Comparison of ENCODE assay signal across 9 mouse cellular contexts in genomic region chr4:114897853-114898252, GRCm38 (mm10). TPM values are rescaled to one million over a fixed set of nuclear protein-coding genes. Genes with fewer than 3 reads are reported as not detected.
DNase-seq lines count a peak whose midpoint lies in the region; ATAC-seq lines count a peak whose summit lies in the region.
"Had no signal": no experiment of that assay in that cellular context is flagged by ENCODE, and none has a peak within 500 bp of the region (broad histone marks: within the 10 kb centered on the region; RNA-seq: fewer than 3 reads in every experiment).

No protein-coding gene starts in this region.

- WGBS in kidney, embryonic 15.5 days: 17% methylated on average over 4 of the region's 4 CpGs

- H3K4me1 ChIP-seq in kidney, embryonic 15.5 days: peaks cover 18% of the 10 kb centered on the region

- no peaks in the 10 kb centered on the region for H3K9me3 ChIP-seq in kidney, embryonic 15.5 days (replicated peaks)
- H3K9me3 ChIP-seq: heart, embryonic 13.5 days had no signal

- no peak overlapping the region for H3K4me2 ChIP-seq in kidney, embryonic 15.5 days
- H3K4me2 ChIP-seq: heart, embryonic 13.5 days had no signal

- ATAC-seq in kidney, embryonic 15.5 days (replicated peaks; ENCODE audit: low FRiP score): no peak

- no peaks in the 10 kb centered on the region for H3K36me3 ChIP-seq in kidney, embryonic 15.5 days
- H3K36me3 ChIP-seq: heart, embryonic 13.5 days had no signal

- peak; percentile 34 for DNase-seq in kidney, adult 9 months
- peak; percentile 13 for DNase-seq in CD4-positive helper T cell, adult 2 months (ENCODE audit: low read depth, low spot score)
- DNase-seq in adrenal gland, adult 8-10 months: peak; percentile 13
- peak; percentile 35 to 56 for DNase-seq in lung, adult 18-20 months
- DNase-seq in cerebellum, adult 9-11 months: no peak
- DNase-seq in frontal cortex, postnatal 14 days (ENCODE audit: low spot score in 2 of 2): no peak
- DNase-seq in cerebellum, adult 8-10 months: no peak

- H3K27ac ChIP-seq in kidney, embryonic 15.5 days: no peak overlapping the region
- H3K27ac ChIP-seq: heart, embryonic 13.5 days had no signal

- peaks cover 69% of the 10 kb centered on the region for H3K27me3 ChIP-seq in kidney, embryonic 15.5 days

- no peak overlapping the region for H3K4me3 ChIP-seq in kidney, embryonic 15.5 days (replicated peaks)
- H3K4me3 ChIP-seq: heart, embryonic 13.5 days had no signal

- H3K9ac ChIP-seq in kidney, embryonic 15.5 days: no peak overlapping the region
- H3K9ac ChIP-seq: heart, embryonic 13.5 days had no signal

RNA-seq across cellular contexts. Expression of gene Foxd2, which starts 10.8 kb away (rescaled TPM):
- 5.2 and 5.5 TPM in 2 replicates for polyA plus RNA-seq in kidney, embryonic 15.5 days (2015; fragmentation: Nextera tagmentation; extraction: Ambion mirVana)
- 1 to 10 TPM; 2.0 to 4.2 (median 3.1) TPM for total RNA-seq in adrenal gland, adult 8-10 months (2022)

RNA-seq across cellular contexts. Expression of gene Foxe3, which starts 28.0 kb away (rescaled TPM):
- not detected in 2 replicates for polyA plus RNA-seq in kidney, embryonic 15.5 days (2015; fragmentation: Nextera tagmentation; extraction: Ambion mirVana)
- under 1 TPM in 2 of 4 experiments, not detected in 2; 0.43 to 0.45 TPM for total RNA-seq in adrenal gland, adult 8-10 months (2022)
- polyA plus RNA-seq: heart, embryonic 13.5 days had no signal

Comparison
In these comparisons a context has a peak if more than half of its experiments do, and no peak if none do; other contexts are left out.
1. DNase-seq: peak in kidney, adult 9 months (single experiment), CD4-positive helper T cell, adult 2 months (single experiment), adrenal gland, adult 8-10 months (single experiment) and lung, adult 18-20 months (2 of 2); none in cerebellum, adult 9-11 months (single experiment), frontal cortex, postnatal 14 days (0 of 2) and cerebellum, adult 8-10 months (single experiment).